Mouse (Mus musculus): Measurements from ENCODE around the gene Rabep1. TPM values are rescaled to one million over a fixed set of nuclear protein-coding genes. Genes with fewer than 3 reads are reported as not detected.

The Rabep1 gene
- polyA plus RNA-seq (2015; fragmentation: Nextera tagmentation; extraction: Ambion mirVana) = 27.2 and 28.6 TPM in 2 replicates

GRCm38 (mm10) chr11:70844559-70845456, at the start of gene Rabep1:
Gene Rabep1 (plus strand): TSS chr11:70844778.

GRCm38 (mm10) chr11:70812365-70812764, 32.2 kb upstream of the Rabep1 start, which contains the start of gene Scimp:
Gene Scimp (minus strand): TSS chr11:70812586.

GRCm38 (mm10) chr11:70969821-70970559, 125.4 kb downstream of the Rabep1 start, which contains the start of the genes Nup88 and Rpain:
Gene Nup88 (minus strand): TSS chr11:70969973.
Gene Rpain (plus strand): TSS chr11:70970213.

GRCm38 (mm10) chr11:70982557-70983228, 138.1 kb downstream of the Rabep1 start, which contains the start of gene C1qbp:
Gene C1qbp (minus strand): TSS chr11:70983026.

Other genes starting within 250 kb of the Rabep1 start
- 0.22 and 0.44 TPM in 2 replicates for gene 4930544D05Rik, start 228.9 kb upstream of the Rabep1 start, polyA plus RNA-seq (2015; fragmentation: Nextera tagmentation; extraction: Ambion mirVana)
- gene Chrne, start 225.6 kb upstream of the Rabep1 start, polyA plus RNA-seq (2015; fragmentation: Nextera tagmentation; extraction: Ambion mirVana) = 2.9 and 3.8 TPM in 2 replicates
- gene Gp1ba, start 205.7 kb upstream of the Rabep1 start, polyA plus RNA-seq (2015; fragmentation: Nextera tagmentation; extraction: Ambion mirVana) = 0.21 and 0.37 TPM in 2 replicates
- gene Rnf167, start 197.5 kb upstream of the Rabep1 start, polyA plus RNA-seq (2015; fragmentation: Nextera tagmentation; extraction: Ambion mirVana) = 69.4 and 70.9 TPM in 2 replicates
- gene Slc25a11, start 197.3 kb upstream of the Rabep1 start, polyA plus RNA-seq (2015; fragmentation: Nextera tagmentation; extraction: Ambion mirVana) = 302 and 335 TPM in 2 replicates
- 813 and 1,027 TPM in 2 replicates for gene Pfn1, start 190.1 kb upstream of the Rabep1 start, polyA plus RNA-seq (2015; fragmentation: Nextera tagmentation; extraction: Ambion mirVana)
- 4,370 and 4,803 TPM in 2 replicates for gene Eno3, start 187.6 kb upstream of the Rabep1 start, polyA plus RNA-seq (2015; fragmentation: Nextera tagmentation; extraction: Ambion mirVana)
- gene Spag7, start 175.4 kb upstream of the Rabep1 start, polyA plus RNA-seq (2015; fragmentation: Nextera tagmentation; extraction: Ambion mirVana) = 197 and 208 TPM in 2 replicates
- gene Camta2, start 156.7 kb upstream of the Rabep1 start, polyA plus RNA-seq (2015; fragmentation: Nextera tagmentation; extraction: Ambion mirVana) = 8.7 and 9.3 TPM in 2 replicates
- gene Inca1, start 144.6 kb upstream of the Rabep1 start, polyA plus RNA-seq (2015; fragmentation: Nextera tagmentation; extraction: Ambion mirVana) = 3.9 and 6.0 TPM in 2 replicates
- gene Kif1c, start 144.2 kb upstream of the Rabep1 start, polyA plus RNA-seq (2015; fragmentation: Nextera tagmentation; extraction: Ambion mirVana) = 4.0 and 4.5 TPM in 2 replicates
- gene Zfp3, start 80.6 kb upstream of the Rabep1 start, polyA plus RNA-seq (2015; fragmentation: Nextera tagmentation; extraction: Ambion mirVana) = 10.5 and 11.4 TPM in 2 replicates
- gene Scimp, start 32.2 kb upstream of the Rabep1 start, polyA plus RNA-seq (2015; fragmentation: Nextera tagmentation; extraction: Ambion mirVana) = 0.45 and 0.52 TPM in 2 replicates
- 77.0 and 77.8 TPM in 2 replicates for gene Nup88, start 125.2 kb downstream of the Rabep1 start, polyA plus RNA-seq (2015; fragmentation: Nextera tagmentation; extraction: Ambion mirVana)
- gene Rpain, start 125.4 kb downstream of the Rabep1 start, polyA plus RNA-seq (2015; fragmentation: Nextera tagmentation; extraction: Ambion mirVana) = 32.9 and 36.9 TPM in 2 replicates
- gene C1qbp, start 138.2 kb downstream of the Rabep1 start, polyA plus RNA-seq (2015; fragmentation: Nextera tagmentation; extraction: Ambion mirVana) = 221 and 223 TPM in 2 replicates
- 6.4 TPM in 2 replicates for gene Dhx33, start 159.7 kb downstream of the Rabep1 start, polyA plus RNA-seq (2015; fragmentation: Nextera tagmentation; extraction: Ambion mirVana)
- 9.1 and 10.8 TPM in 2 replicates for gene Mis12, start 174.8 kb downstream of the Rabep1 start, polyA plus RNA-seq (2015; fragmentation: Nextera tagmentation; extraction: Ambion mirVana)
- 26.5 and 38.8 TPM in 2 replicates for gene Derl2, start 175.1 kb downstream of the Rabep1 start, polyA plus RNA-seq (2015; fragmentation: Nextera tagmentation; extraction: Ambion mirVana)
- gene 6330403K07Rik, start 188.7 kb downstream of the Rabep1 start, polyA plus RNA-seq (2015; fragmentation: Nextera tagmentation; extraction: Ambion mirVana) = 29.7 and 29.9 TPM in 2 replicates

All from skeletal muscle tissue, postnatal 0 days (tissue).